Mouse (Mus musculus): ENCODE measurements around the gene Ift80.

The Ift80 gene

GRCm38 (mm10) chr3:69004437-69005337 lies at the start of gene Ift80, which contains the start of gene Smc4:
Ift80 (minus strand) TSS chr3:69004570.
Smc4 (plus strand) TSS chr3:69004738.
- CTCF ChIA-PET: no interaction called here

- CTCF ChIA-PET: interaction anchor here (0.9 kb wide), 1 partner anchor 133 kb away, joined by 3 read pairs; no protein-coding TSS in a partner anchor
These were observed 47.5 kb upstream of the Ift80 start for GRCm38 (mm10) chr3:69051894-69052293.

- CTCF ChIA-PET: interaction anchor here (1.3 kb wide), 1 partner anchor 392 kb away, joined by 5 read pairs; no protein-coding TSS in a partner anchor
These were observed 44.6 kb upstream of the Ift80 start for GRCm38 (mm10) chr3:69049011-69049410.

GRCm38 (mm10) chr3:69047684-69048083 lies 43.3 kb upstream of the Ift80 start:
- CTCF ChIA-PET: no interaction called here

- CTCF ChIA-PET: interaction anchor here (0.7 kb wide), 2 partner anchors 14 to 351 kb away, joined by 3 read pairs; no protein-coding TSS in a partner anchor
These were observed 42.1 kb upstream of the Ift80 start for GRCm38 (mm10) chr3:69046509-69046908.

- CTCF ChIA-PET: interaction anchor here (0.6 to 0.7 kb wide), 2 partner anchors 14 to 350 kb away, joined by 3 read pairs; no protein-coding TSS in a partner anchor
These were observed 41.4 kb upstream of the Ift80 start for GRCm38 (mm10) chr3:69045750-69046149.

GRCm38 (mm10) chr3:69045400-69045703 lies 41.0 kb upstream of the Ift80 start:
- CTCF ChIA-PET: interaction anchor here (0.6 to 1.1 kb wide), 2 partner anchors 13 to 37 kb away, joined by 3 to 4 read pairs; no protein-coding TSS in a partner anchor

- CTCF ChIA-PET: interaction anchor here (0.6 to 1.1 kb wide), 3 partner anchors 13 to 37 kb away, joined by 3 to 4 read pairs (median 3); no protein-coding TSS in a partner anchor
These were observed 40.5 kb upstream of the Ift80 start, which contains the start of gene Trim59 for GRCm38 (mm10) chr3:69044645-69045399. Trim59 (minus strand) TSS chr3:69044755.

- CTCF ChIA-PET: interaction anchor here (0.6 to 1.1 kb wide), 2 partner anchors 24 to 36 kb away, joined by 3 to 4 read pairs; no protein-coding TSS in a partner anchor
These were observed 39.8 kb upstream of the Ift80 start for GRCm38 (mm10) chr3:69044167-69044591.

- CTCF ChIA-PET: no interaction called here
These were observed 36.9 kb upstream of the Ift80 start for GRCm38 (mm10) chr3:69041298-69041697.

- CTCF ChIA-PET: interaction anchor here (0.6 to 0.9 kb wide), 2 partner anchors 17 to 20 kb away, joined by 3 read pairs; no protein-coding TSS in a partner anchor
These were observed 35.7 kb upstream of the Ift80 start for GRCm38 (mm10) chr3:69040105-69040504.

GRCm38 (mm10) chr3:69026133-69026783 lies 21.9 kb upstream of the Ift80 start:
- CTCF ChIA-PET: no interaction called here

- CTCF ChIA-PET: interaction anchor here (0.6 to 0.8 kb wide), 3 partner anchors 19 to 58 kb away, joined by 3 read pairs; no protein-coding TSS in a partner anchor
These were observed 16.4 kb upstream of the Ift80 start for GRCm38 (mm10) chr3:69020764-69021163.

GRCm38 (mm10) chr3:69020285-69020684 lies 15.9 kb upstream of the Ift80 start:
- CTCF ChIA-PET: interaction anchor here (0.6 to 0.9 kb wide), 4 partner anchors 9 to 24 kb away, joined by 3 to 5 read pairs (median 3); no protein-coding TSS in a partner anchor

GRCm38 (mm10) chr3:69018635-69019034 lies 14.3 kb upstream of the Ift80 start:
- CTCF ChIA-PET: interaction anchor here (0.6 to 0.7 kb wide), 2 partner anchors 46 to 88 kb away, joined by 3 to 6 read pairs; no protein-coding TSS in a partner anchor

- CTCF ChIA-PET: no interaction called here
These were observed 12.8 kb upstream of the Ift80 start for GRCm38 (mm10) chr3:69017181-69017580.

- CTCF ChIA-PET: no interaction called here
These were observed 4.5 kb upstream of the Ift80 start for GRCm38 (mm10) chr3:69008873-69009272.

- CTCF ChIA-PET: interaction anchor here (0.5 to 1.0 kb wide), 2 partner anchors 14 to 65 kb away, joined by 3 to 4 read pairs; no protein-coding TSS in a partner anchor
These were observed 1.9 kb upstream of the Ift80 start for GRCm38 (mm10) chr3:69006246-69006760.

- CTCF ChIA-PET: interaction anchor here (0.5 kb wide), 1 partner anchor 66 kb away, joined by 4 read pairs; no protein-coding TSS in a partner anchor
These were observed 1.2 kb upstream of the Ift80 start for GRCm38 (mm10) chr3:69005338-69006245.

- CTCF ChIA-PET: no interaction called here
These were observed 324 bp downstream of the Ift80 start for GRCm38 (mm10) chr3:69004055-69004436.

Measured in spleen, embryonic (tissue).